Mouse (Mus musculus): ENCODE data around the gene Mapk7.
A peak's percentile ranks its signal among the peaks of the same experiment; 100 is the strongest.

Gene Mapk7

DNA sequence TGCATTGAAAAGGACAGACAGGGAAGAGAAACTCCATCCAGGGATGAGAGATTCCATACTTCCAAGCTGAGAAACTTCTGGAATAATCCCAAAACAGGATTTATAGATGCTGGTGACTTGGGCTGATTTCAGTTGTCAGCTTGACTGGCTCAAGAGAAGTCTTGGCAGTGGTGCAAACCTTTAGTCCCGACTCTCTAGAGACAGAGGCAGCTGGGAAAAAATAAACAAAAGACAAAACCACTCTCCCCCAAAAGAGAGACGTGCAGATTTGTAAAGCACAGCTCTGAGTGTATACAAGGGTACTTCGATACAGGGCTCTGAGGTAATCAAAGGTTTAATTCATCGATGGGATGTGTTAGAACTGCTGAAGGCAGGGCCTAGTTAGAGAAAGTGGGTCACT, 28.8 kb downstream of the Mapk7 start:
- no peak for DNase-seq (ENCODE audit: low read depth in 2 of 2, low spot score in 2 of 2)

GRCm38 (mm10) chr11:61464071-61464470, 30.1 kb downstream of the Mapk7 start:
- no peak for DNase-seq (ENCODE audit: low read depth in 2 of 2, low spot score in 2 of 2)

DNA sequence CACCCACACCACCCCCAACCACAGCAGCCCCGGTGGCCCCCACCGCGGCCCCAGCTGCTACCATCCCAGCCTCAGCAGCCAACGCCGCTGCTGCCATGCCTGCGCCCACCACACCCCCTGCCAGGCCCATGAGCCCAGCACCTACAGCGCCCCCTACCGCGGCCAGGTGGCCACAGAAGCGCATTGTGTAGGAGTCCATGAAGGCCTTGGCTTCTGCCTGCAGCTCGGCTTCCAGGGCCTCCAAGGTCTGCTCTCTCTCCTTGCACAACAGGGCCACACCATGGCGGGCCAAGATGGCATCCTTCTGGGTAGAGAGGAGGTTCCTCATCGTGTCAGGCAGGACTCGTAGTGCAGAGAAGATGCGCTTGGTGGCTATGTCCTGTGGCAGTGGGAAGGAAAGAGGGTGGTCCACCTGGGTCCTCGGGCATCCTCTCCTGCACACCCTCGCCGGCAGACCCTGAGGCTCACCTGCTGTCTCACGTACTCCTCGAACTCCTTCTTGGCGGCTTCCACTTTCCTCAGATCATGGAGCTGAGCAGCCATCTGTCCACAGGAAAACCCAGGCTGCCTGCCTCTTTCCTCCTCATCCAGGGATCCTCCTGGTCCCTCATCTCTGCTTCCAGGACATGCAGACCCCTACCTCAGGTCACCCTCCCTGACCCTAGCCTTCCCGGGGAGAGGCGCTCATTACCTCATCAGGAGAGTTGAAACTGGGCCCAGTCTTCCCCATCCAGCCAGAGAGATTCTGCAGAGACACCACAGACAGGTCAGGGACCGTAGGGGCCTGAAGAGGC, 44.5 kb downstream of the Mapk7 start:
- DNase-seq (ENCODE audit: low read depth in 2 of 2, low spot score in 2 of 2) = peak in 1 of 2 experiments; percentile 3

GRCm38 (mm10) chr11:61448599-61449225, 45.5 kb downstream of the Mapk7 start:
- DNase-seq (ENCODE audit: low read depth in 2 of 2, low spot score in 2 of 2) = no peak

DNA sequence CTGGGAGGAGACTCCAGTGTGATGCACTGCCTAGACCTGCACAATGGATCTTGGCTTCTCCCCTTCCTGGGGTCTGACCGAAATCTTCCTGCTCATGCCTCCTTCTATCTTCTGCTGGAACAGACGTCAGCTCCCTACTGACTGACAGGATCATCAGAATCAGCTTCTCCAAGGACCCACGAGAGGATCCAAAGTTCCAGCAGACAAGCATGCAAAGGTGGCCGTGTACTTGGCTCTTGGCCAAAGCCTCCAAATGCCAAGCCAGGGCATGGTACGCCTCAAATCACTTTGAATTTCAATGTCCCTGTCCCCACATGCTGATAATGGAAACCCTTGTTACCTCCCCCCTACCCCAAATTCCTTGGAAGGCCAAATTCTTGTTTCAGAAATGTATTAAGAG, 46.2 kb downstream of the Mapk7 start:
- DNase-seq (ENCODE audit: low read depth in 2 of 2, low spot score in 2 of 2) = no peak

DNA sequence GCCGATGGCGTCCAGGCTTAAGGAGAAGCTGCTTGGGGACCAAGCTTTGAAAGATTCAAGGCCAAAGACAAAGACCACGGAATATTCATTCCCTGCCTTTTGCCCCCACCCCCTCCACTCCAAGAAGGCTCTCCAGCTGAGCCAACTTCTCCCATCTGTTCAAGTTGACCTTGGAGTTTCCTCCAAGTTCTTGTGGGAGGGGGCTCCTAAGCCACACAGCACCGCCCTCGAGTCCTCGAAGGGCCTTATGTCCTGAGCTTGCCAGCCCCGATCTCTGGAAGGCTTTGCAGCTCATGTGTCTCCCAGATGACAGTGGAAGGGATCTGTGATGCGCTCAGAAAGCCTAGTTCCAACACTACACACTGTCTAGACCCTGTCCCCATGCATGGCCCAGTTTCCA, 46.9 kb downstream of the Mapk7 start:
- no peak for DNase-seq (ENCODE audit: low read depth in 2 of 2, low spot score in 2 of 2)

GRCm38 (mm10) chr11:61443807-61444206, 50.4 kb downstream of the Mapk7 start:
- no peak for DNase-seq (ENCODE audit: low read depth in 2 of 2, low spot score in 2 of 2)

DNA sequence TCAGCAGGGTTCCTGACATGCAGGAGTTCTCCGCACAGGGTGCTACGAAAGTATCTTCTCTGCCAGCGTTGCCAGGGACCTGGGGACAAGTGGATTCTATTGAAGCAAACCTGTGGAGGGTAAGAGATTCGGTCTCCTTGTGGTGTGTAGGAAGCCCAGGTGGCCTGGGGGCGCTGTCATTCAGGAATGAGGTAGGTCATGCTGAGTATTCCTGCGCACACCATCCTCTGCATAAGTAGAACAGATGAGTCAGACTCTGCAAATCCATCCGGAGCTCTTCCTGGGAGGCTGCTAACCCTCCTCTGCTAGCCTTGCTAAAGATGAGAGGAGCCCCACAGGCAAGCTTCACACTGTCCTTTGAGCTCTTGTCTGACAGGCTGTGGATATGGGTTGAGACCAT, 52.5 kb downstream of the Mapk7 start:
- no peak for DNase-seq (ENCODE audit: low read depth in 2 of 2, low spot score in 2 of 2)

- no peak for DNase-seq (ENCODE audit: low read depth in 2 of 2, low spot score in 2 of 2)
These were observed 53.8 kb downstream of the Mapk7 start for GRCm38 (mm10) chr11:61440416-61440815.

DNA sequence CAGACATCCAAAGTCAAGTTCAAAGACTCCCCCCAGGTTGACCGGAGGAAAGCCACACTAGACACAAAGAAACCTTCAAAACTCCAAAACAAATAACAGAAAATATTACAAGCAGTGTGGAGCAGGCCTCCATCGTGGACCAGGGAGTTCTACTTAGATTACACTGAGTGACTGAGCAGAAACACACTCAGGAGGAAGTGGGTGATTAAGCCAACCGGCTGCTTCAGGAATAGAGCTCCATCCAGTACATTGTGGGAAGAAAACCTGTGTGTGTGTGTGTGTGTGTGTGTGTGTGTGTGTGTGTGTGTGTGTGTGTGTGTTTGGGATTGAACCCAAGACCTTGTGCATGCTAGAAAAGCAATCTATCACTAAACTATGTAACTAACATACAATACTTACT, 55.0 kb downstream of the Mapk7 start:
- no peak for DNase-seq (ENCODE audit: low read depth in 2 of 2, low spot score in 2 of 2)

Data from CD8-positive naive resting alpha-beta T cell, adult 2 months (primary cell).